Mouse (Mus musculus) heart, postnatal 25 days (tissue): ENCODE measurements around the gene Krtap3-2. TPM values are rescaled to one million over a fixed set of nuclear protein-coding genes. Genes with fewer than 3 reads are reported as not detected.

Experiments
- DNase-seq: peaks from one replicate; pipeline ENCODE4 v3.0.0; 2022; ENCODE audit warnings: low spot score
- intact Hi-C: fragments of 180-260 bp; cut with DNase I; formaldehyde crosslinking; loops from one replicate; pipeline ENCODE4 v1.15.1; 2025
- total RNA-seq, 2 experiments: library from RNA; stranded (reverse); gene quantifications; 2 replicates each; pipeline ENCODE4 v1.2.3; 2021

Krtap3-2 gene
- total RNA-seq, 2 experiments from 2014 or later: not detected

DNA sequence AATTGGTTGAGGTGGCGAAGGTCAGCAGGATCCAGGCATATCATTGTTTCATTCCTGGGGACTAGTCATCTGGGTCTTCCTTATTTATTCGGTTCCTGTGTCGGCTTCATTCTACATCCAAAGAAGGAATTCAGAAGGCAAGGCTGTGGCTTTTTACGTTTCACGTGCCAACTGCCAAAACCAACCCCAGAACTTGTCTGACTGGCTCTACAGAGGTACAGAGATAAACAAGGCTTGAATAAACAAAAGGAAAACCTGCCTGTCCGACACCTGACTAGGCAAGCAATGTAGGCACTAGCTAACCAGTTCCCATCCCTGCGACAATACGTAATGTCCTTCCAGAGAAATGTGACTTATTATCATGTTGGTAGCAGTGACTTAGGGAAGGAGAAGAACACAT is 42.6 kb downstream of the Krtap3-2 start:
- DNase-seq: no peak
- intact Hi-C loops: no loop called here

Other genes starting within 250 kb of the Krtap3-2 start
- gene Krt25, start 233.9 kb downstream of the Krtap3-2 start, total RNA-seq: not detected
- gene Krt26, start 218.9 kb downstream of the Krtap3-2 start, total RNA-seq: not detected
- gene Krt27, start 205.7 kb downstream of the Krtap3-2 start, total RNA-seq: not detected
- not detected for gene Krt28, start 181.9 kb downstream of the Krtap3-2 start, total RNA-seq
- gene Krt10, start 167.5 kb downstream of the Krtap3-2 start, total RNA-seq: 1 to 10 TPM; 5.3 to 5.5 TPM
- not detected for gene Krt12, start 134.6 kb downstream of the Krtap3-2 start, total RNA-seq
- gene Krt20, start 118.7 kb downstream of the Krtap3-2 start, total RNA-seq: not detected
- gene Krt23, start 63.7 kb downstream of the Krtap3-2 start, total RNA-seq: not detected
- gene Krt39, start 35.5 kb downstream of the Krtap3-2 start, total RNA-seq: not detected
- not detected for gene Krt40, start 13.7 kb downstream of the Krtap3-2 start, total RNA-seq
- gene Krtap3-3, start 6.0 kb downstream of the Krtap3-2 start, total RNA-seq: not detected
- not detected for gene Gm11939, start 2.6 kb upstream of the Krtap3-2 start, total RNA-seq
- gene Krtap3-1, start 9.8 kb upstream of the Krtap3-2 start, total RNA-seq: not detected
- not detected for gene Krtap1-5, start 24.2 kb upstream of the Krtap3-2 start, total RNA-seq
- gene Krtap1-4, start 26.8 kb upstream of the Krtap3-2 start, total RNA-seq: not detected
- gene Krtap1-3, start 34.5 kb upstream of the Krtap3-2 start, total RNA-seq: not detected
- gene Krtap9-3, start 41.3 kb upstream of the Krtap3-2 start, total RNA-seq: not detected
- not detected for gene Gm11938, start 46.5 kb upstream of the Krtap3-2 start, total RNA-seq
- not detected for gene Gm11937, start 53.3 kb upstream of the Krtap3-2 start, total RNA-seq
- not detected for gene Krtap2-4, start 58.0 kb upstream of the Krtap3-2 start, total RNA-seq
- gene Gm11562, start 63.6 kb upstream of the Krtap3-2 start, total RNA-seq: not detected
- gene Krtap4-1, start 71.4 kb upstream of the Krtap3-2 start, total RNA-seq: not detected
- not detected for gene Krtap4-2, start 78.2 kb upstream of the Krtap3-2 start, total RNA-seq
- not detected for gene Krtap4-7, start 87.2 kb upstream of the Krtap3-2 start, total RNA-seq
- not detected for gene Gm11555, start 93.4 kb upstream of the Krtap3-2 start, total RNA-seq
- gene Gm11563, start 102.1 kb upstream of the Krtap3-2 start, total RNA-seq: not detected
- not detected for gene Krtap4-6, start 109.1 kb upstream of the Krtap3-2 start, total RNA-seq
- gene Gm14190, start 133.9 kb upstream of the Krtap3-2 start, total RNA-seq: not detected
- not detected for gene Gm14180, start 177.4 kb upstream of the Krtap3-2 start, total RNA-seq
- gene Gm11595, start 216.1 kb upstream of the Krtap3-2 start, total RNA-seq: not detected
- gene Krtap4-8, start 223.9 kb upstream of the Krtap3-2 start, total RNA-seq: not detected
- gene Krtap4-9, start 228.3 kb upstream of the Krtap3-2 start, total RNA-seq: not detected
- not detected for gene Gm11596, start 236.6 kb upstream of the Krtap3-2 start, total RNA-seq
- gene Gm11569, start 242.1 kb upstream of the Krtap3-2 start, total RNA-seq: not detected
- gene Gm11554, start 247.6 kb upstream of the Krtap3-2 start, total RNA-seq: not detected